Mouse (Mus musculus) left cerebral cortex, postnatal 25 days (tissue): Measurements from ENCODE around the gene 1810009J06Rik. TPM values are rescaled to one million over a fixed set of nuclear protein-coding genes. Genes with fewer than 3 reads are reported as not detected.
A peak's percentile ranks its signal among the peaks of the same experiment; 100 is the strongest.
"Not testable (repeated sequence)": the region's sequence is repeated elsewhere in the genome, so short reads cannot be mapped to it uniquely, and the experiment has no call there.

Source experiments
- DNase-seq, 2 experiments: peaks; one replicate each; pipeline ENCODE4 v3.0.0; 2022; ENCODE audit warnings: low spot score in 2 of 2, mixed read lengths in 1 of 2
- intact Hi-C: fragments of 180-260 bp; cut with DNase I; formaldehyde crosslinking; loops from one replicate; pipeline ENCODE4 v1.15.1; 2025
- total RNA-seq, 2 experiments: library from RNA; stranded (reverse); gene quantifications; 2 replicates each; pipeline ENCODE4 v1.2.3; 2021

Gene 1810009J06Rik
- total RNA-seq = not detected

- not testable (repeated sequence) for DNase-seq
Measured at GRCm38 (mm10) chr6:40964454-40964853, at the start of gene 1810009J06Rik. Gene 1810009J06Rik, plus strand, starts transcription at chr6:40964754.

GRCm38 (mm10) chr6:40919954-40920353 is 44.6 kb upstream of the 1810009J06Rik start:
- DNase-seq = no peak
- intact Hi-C loops = no loop called here

More at GRCm38 (mm10) chr6:40964454-40964853, at the start of gene 1810009J06Rik:
- intact Hi-C loops = not testable (repeated sequence)

GRCm38 (mm10) chr6:40940457-40940856 is 24.1 kb upstream of the 1810009J06Rik start, which contains the start of gene 1700074P13Rik:
Gene 1700074P13Rik, minus strand, starts transcription at chr6:40940557.
- intact Hi-C loops = no loop called here
- no peak for DNase-seq

GRCm38 (mm10) chr6:40951770-40952169 is 12.8 kb upstream of the 1810009J06Rik start, which contains the start of gene Gm4744:
Gene Gm4744, minus strand, starts transcription at chr6:40951870.
- intact Hi-C loops = no loop called here
- DNase-seq = no peak

- DNase-seq = no peak
- intact Hi-C loops = no loop called here
Measured at GRCm38 (mm10) chr6:40953716-40954115, 10.8 kb upstream of the 1810009J06Rik start.

GRCm38 (mm10) chr6:40999379-40999778 is 34.8 kb downstream of the 1810009J06Rik start, which contains the start of gene Gm2663:
Gene Gm2663, minus strand, starts transcription at chr6:40999479.
- DNase-seq, intact Hi-C loops: not testable (repeated sequence)

- DNase-seq = peak in 1 of 2 experiments; percentile 52
- intact Hi-C loops = no loop called here
Measured at GRCm38 (mm10) chr6:41015065-41015464, 50.5 kb downstream of the 1810009J06Rik start.

Other genes starting within 250 kb of the 1810009J06Rik start
- gene Moxd2, start 77.3 kb upstream of the 1810009J06Rik start, total RNA-seq = not detected
- gene Prss58, start 64.4 kb upstream of the 1810009J06Rik start, total RNA-seq = not detected
- gene 1700074P13Rik, start 24.2 kb upstream of the 1810009J06Rik start, total RNA-seq = not detected
- gene Gm4744, start 12.9 kb upstream of the 1810009J06Rik start, total RNA-seq = not detected
- not detected for gene Gm2663, start 34.7 kb downstream of the 1810009J06Rik start, total RNA-seq
- not detected for gene 2210010C04Rik, start 70.8 kb downstream of the 1810009J06Rik start, total RNA-seq